Mouse (Mus musculus) heart, postnatal 0 days (tissue): ENCODE data around the gene Iffo2. TPM values are rescaled to one million over a fixed set of nuclear protein-coding genes. Genes with fewer than 3 reads are reported as not detected.

Experiments used
- ATAC-seq: fragments of 200-750 bp; cut with Nextera tagmentation; 2 replicates; pipeline ENCODE4 v1.8.0; 2017; ENCODE audit warnings: low read depth, moderate number of reproducible peaks, moderate library complexity; ENCODE audit not compliant: insufficient read depth
- DNase-seq: peaks from one replicate; pipeline ENCODE4 v3.0.0-alpha.2; 2016; ENCODE audit warnings: low spot score
- H3K27ac ChIP-seq: fragments of 300-500 bp; sonication (generic); 2 replicates; pipeline ENCODE4 v1.5.1; 2014; ENCODE audit warnings: low read depth, mild to moderate bottlenecking
- H3K27me3 ChIP-seq: fragments of 300-500 bp; sonication (generic); 2 replicates; pipeline ENCODE4 v1.6.1; 2014; ENCODE audit warnings: low read length, mixed read lengths; ENCODE audit not compliant: control insufficient read depth, insufficient read depth
- H3K36me3 ChIP-seq: fragments of 300-500 bp; sonication (generic); replicated peaks from 2 replicates; pipeline ENCODE4 v1.6.1; 2014; ENCODE audit warnings: low read length, mixed read lengths; ENCODE audit not compliant: control insufficient read depth, insufficient read depth
- H3K4me1 ChIP-seq: fragments of 300-500 bp; sonication (generic); 2 replicates; pipeline ENCODE4 v1.6.1; 2014; ENCODE audit warnings: antibody characterized with exemption; ENCODE audit not compliant: control insufficient read depth, insufficient read depth
- H3K4me2 ChIP-seq: fragments of 300-500 bp; sonication (generic); 2 replicates; pipeline ENCODE4 v1.6.1; 2014; ENCODE audit warnings: low read depth, mild to moderate bottlenecking, low read length, moderate library complexity
- H3K4me3 ChIP-seq: fragments of 300-500 bp; sonication (generic); 2 replicates; pipeline ENCODE4 v1.5.1; 2014; ENCODE audit warnings: low read depth, low read length
- H3K9ac ChIP-seq: fragments of 300-500 bp; sonication (generic); replicated peaks from 2 replicates; pipeline ENCODE4 v1.6.1; 2014; ENCODE audit warnings: low read depth, low read length, mixed read lengths
- H3K9me3 ChIP-seq: fragments of 300-500 bp; sonication (generic); replicated peaks from 2 replicates; pipeline ENCODE4 v1.6.1; 2016; ENCODE audit warnings: low read length; ENCODE audit not compliant: control insufficient read depth
- CTCF ChIP-seq: IDR thresholded peaks from 2 replicates; pipeline ENCODE4 v1.5.1; 2016; ENCODE audit warnings: antibody characterized with exemption, control low read depth, low read depth
- EP300 ChIP-seq: IDR thresholded peaks from 2 replicates; pipeline ENCODE4 v1.6.1; 2016; ENCODE audit warnings: antibody characterized with exemption, low read depth
- WGBS: fragments of 180-500 bp; shearing (Covaris S2); extraction: QIAGEN DNeasy Blood & Tissue Kit; methylation state at CpG from one replicate; pipeline ENCODE4 v1.1.7; 2014; 5-methylcytosine and 5-hydroxymethylcytosine counted together
- polyA plus RNA-seq: library from polyadenylated mRNA; unstranded; fragments of >200 nt; fragmentation: Nextera tagmentation; extraction: Ambion mirVana; gene quantifications from 2 replicates; pipeline ENCODE4 v1.2.1, GENCODE M21; 2015
- total RNA-seq: library from RNA; depleted of rRNA; stranded (reverse); fragments of >200 nt; gene quantifications from 2 replicates; pipeline ENCODE4 v1.2.3, GENCODE M21; 2014; ENCODE audit warnings: low replicate concordance

The Iffo2 gene
- total and polyA plus RNA-seq, 2 experiments from 2014 or later = 2.9 to 6.4 TPM

- Histone ChIP-seq H3K4me1 (no peaks in the 10 kb centered on the region), H3K27ac (no peak overlapping the region), H3K36me3 (no peaks in the 10 kb centered on the region), H3K9me3 (no peaks in the 10 kb centered on the region), H3K4me2 (no peak overlapping the region), H3K9ac (no peak overlapping the region), H3K4me3 (no peak overlapping the region), H3K27me3 (no peaks in the 10 kb centered on the region)
- DNase-seq (no peak), ATAC-seq (peak; percentile 29; the same call in 1 of the 2 replicates)
- 47% methylated on average over 14 of the region's 14 CpGs for WGBS
- TF ChIP-seq CTCF (no peak), EP300 (no peak)
These were observed 29.5 kb upstream of the Iffo2 start for GRCm38 (mm10) chr4:139500814-139501213.

DNA sequence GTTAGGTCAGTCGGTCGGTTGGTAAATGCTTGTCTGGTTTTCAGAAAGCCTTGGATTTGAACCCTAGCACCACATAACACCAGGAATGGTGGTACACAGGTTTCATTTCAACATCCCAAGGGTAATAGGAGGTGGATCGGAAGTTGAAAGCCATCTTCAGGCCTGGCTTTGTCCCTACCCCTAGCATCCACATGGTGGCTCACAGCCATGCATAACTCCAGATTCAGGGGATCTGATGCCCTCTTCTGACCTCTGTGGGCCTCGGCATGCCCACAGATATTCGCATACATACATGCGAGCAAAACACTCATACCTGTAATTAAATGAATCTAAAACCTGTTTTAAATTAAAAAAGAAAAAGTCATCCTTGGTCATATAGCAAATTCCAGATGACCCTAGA is 28.6 kb upstream of the Iffo2 start:
- Histone ChIP-seq H3K4me3 (no peak overlapping the region), H3K9ac (no peak overlapping the region), H3K4me1 (no peaks in the 10 kb centered on the region), H3K27me3 (no peaks in the 10 kb centered on the region), H3K4me2 (no peak overlapping the region), H3K9me3 (no peaks in the 10 kb centered on the region), H3K36me3 (no peaks in the 10 kb centered on the region), H3K27ac (no peak overlapping the region)
- ATAC-seq (no peak), DNase-seq (no peak)
- 75% methylated on average over 6 of the region's 6 CpGs for WGBS
- TF ChIP-seq EP300 (no peak), CTCF (0 out of 2 replicates have a peak, but pooled peaks have one; percentile 18)

DNA sequence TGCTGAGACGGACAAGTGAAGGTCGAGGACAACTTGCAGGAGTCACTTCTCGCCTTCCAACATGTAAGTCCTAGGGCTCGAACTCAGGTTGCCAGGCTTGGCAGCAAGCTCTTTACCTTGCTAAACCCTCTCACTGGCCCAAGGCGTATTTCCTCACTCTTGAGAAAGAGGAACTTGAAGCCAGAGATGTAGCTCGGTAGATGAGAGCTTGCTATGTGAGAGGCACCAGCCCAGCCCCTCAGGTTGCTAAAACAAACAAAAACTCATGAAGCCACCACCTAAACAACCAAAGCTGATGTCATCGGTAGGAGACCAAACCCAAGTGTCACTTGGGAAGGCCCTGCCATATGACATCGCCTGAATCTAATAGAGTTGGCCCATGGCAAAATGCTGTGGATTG is 26.4 kb upstream of the Iffo2 start:
- DNase-seq (no peak), ATAC-seq (no peak)
- WGBS = 75% methylated on average over 8 of the region's 8 CpGs
- H3K27me3 ChIP-seq = no peaks in the 10 kb centered on the region
- H3K4me3 ChIP-seq = no peak overlapping the region
- H3K36me3 ChIP-seq = no peaks in the 10 kb centered on the region
- no peaks in the 10 kb centered on the region for H3K4me1 ChIP-seq
- no peaks in the 10 kb centered on the region for H3K9me3 ChIP-seq
- no peak overlapping the region for H3K9ac ChIP-seq
- TF ChIP-seq CTCF = no peak
- TF ChIP-seq EP300 = no peak
- no peak overlapping the region for H3K27ac ChIP-seq
- H3K4me2 ChIP-seq = no peak overlapping the region

GRCm38 (mm10) chr4:139505716-139506115 is 24.6 kb upstream of the Iffo2 start:
- no peak overlapping the region for H3K4me3 ChIP-seq
- TF ChIP-seq EP300 = no peak
- TF ChIP-seq CTCF = no peak
- H3K27me3 ChIP-seq = no peaks in the 10 kb centered on the region
- H3K36me3 ChIP-seq = no peaks in the 10 kb centered on the region
- no peak overlapping the region for H3K4me2 ChIP-seq
- no peak overlapping the region for H3K9ac ChIP-seq
- ATAC-seq = no peak
- no peaks in the 10 kb centered on the region for H3K9me3 ChIP-seq
- DNase-seq = no peak
- no peak overlapping the region for H3K27ac ChIP-seq
- no peaks in the 10 kb centered on the region for H3K4me1 ChIP-seq
- WGBS = 76% methylated on average over 4 of the region's 4 CpGs

DNA sequence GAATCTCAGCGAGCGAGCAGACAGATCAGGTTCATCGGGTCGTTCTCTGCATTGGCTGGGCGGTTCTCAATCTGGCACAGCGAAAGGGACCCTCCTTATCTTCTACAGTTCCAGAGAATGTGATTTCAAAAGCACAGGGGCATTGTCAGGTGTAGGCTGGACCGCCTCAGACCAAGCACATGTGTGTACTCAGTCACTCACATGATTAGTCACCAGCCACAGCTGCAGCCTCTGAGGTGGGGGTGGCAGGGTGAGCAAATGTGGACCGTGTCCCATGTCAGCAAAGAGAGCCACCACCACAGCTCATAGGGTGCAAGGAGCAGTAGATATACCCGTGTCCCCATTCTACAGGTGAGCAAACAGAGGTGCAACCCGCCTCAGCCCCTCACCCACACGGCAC is 23.6 kb upstream of the Iffo2 start:
- Histone ChIP-seq H3K4me1 (no peaks in the 10 kb centered on the region), H3K4me2 (no peak overlapping the region), H3K27me3 (no peaks in the 10 kb centered on the region), H3K27ac (no peak overlapping the region), H3K9me3 (no peaks in the 10 kb centered on the region), H3K36me3 (no peaks in the 10 kb centered on the region), H3K4me3 (no peak overlapping the region), H3K9ac (no peak overlapping the region)
- WGBS = 85% methylated on average over 11 of the region's 11 CpGs
- DNase-seq (no peak), ATAC-seq (no peak)
- TF ChIP-seq CTCF = no peak
- TF ChIP-seq EP300 = no peak

GRCm38 (mm10) chr4:139509069-139509468 is 21.3 kb upstream of the Iffo2 start:
- whole genome bisulfite sequencing = 88% methylated on average over 2 of the region's 2 CpGs
- ATAC-seq = no peak

More at GRCm38 (mm10) chr4:139509069-139509468, 21.3 kb upstream of the Iffo2 start:
- Histone ChIP-seq H3K27me3 (no peaks in the 10 kb centered on the region), H3K4me1 (no peaks in the 10 kb centered on the region), H3K9me3 (no peaks in the 10 kb centered on the region), H3K4me2 (no peak overlapping the region), H3K27ac (no peak overlapping the region), H3K9ac (no peak overlapping the region), H3K36me3 (no peaks in the 10 kb centered on the region), H3K4me3 (no peak overlapping the region)
- DNase-seq = no peak
- TF ChIP-seq CTCF = no peak
